Mouse (Mus musculus) lung, postnatal 36 days (tissue): ENCODE measurements around the gene Psmb10.
A peak's percentile ranks its signal among the peaks of the same experiment; 100 is the strongest.
"Not testable (repeated sequence)": the region's sequence is repeated elsewhere in the genome, so short reads cannot be mapped to it uniquely, and the experiment has no call there.

Experiments used
- DNase-seq: peaks from one replicate; pipeline ENCODE4 v3.0.0; 2022; ENCODE audit warnings: mixed read lengths

Psmb10 gene

GRCm38 (mm10) chr8:105938306-105938669 is at the start of gene Psmb10:
Gene Psmb10, minus strand, starts transcription at chr8:105938444.
- DNase-seq: peak; percentile 63

GRCm38 (mm10) chr8:105983406-105983805 is 45.2 kb upstream of the Psmb10 start:
- DNase-seq: not testable (repeated sequence)

- DNase-seq: no peak
These were observed 42.9 kb upstream of the Psmb10 start for GRCm38 (mm10) chr8:105981146-105981545.

- no peak for DNase-seq
These were observed 41.1 kb upstream of the Psmb10 start, which contains the start of gene Dpep3 for GRCm38 (mm10) chr8:105979325-105979724. Gene Dpep3, minus strand, starts transcription at chr8:105979429.

GRCm38 (mm10) chr8:105975363-105975762 is 37.1 kb upstream of the Psmb10 start:
- DNase-seq: no peak

- DNase-seq: no peak
These were observed 32.9 kb upstream of the Psmb10 start for GRCm38 (mm10) chr8:105971019-105971720.

GRCm38 (mm10) chr8:105969367-105969766 is 31.1 kb upstream of the Psmb10 start:
- DNase-seq: no peak

- peak; percentile 27 for DNase-seq
These were observed 28.6 kb upstream of the Psmb10 start for GRCm38 (mm10) chr8:105966692-105967311.

- peak; percentile 84 for DNase-seq
These were observed 27.7 kb upstream of the Psmb10 start, which contains the start of gene Slc12a4 for GRCm38 (mm10) chr8:105965905-105966341. Gene Slc12a4, minus strand, starts transcription at chr8:105966097.

- peak; percentile 56 for DNase-seq
These were observed 27.1 kb upstream of the Psmb10 start for GRCm38 (mm10) chr8:105965266-105965904.

GRCm38 (mm10) chr8:105964506-105965265 is 26.4 kb upstream of the Psmb10 start:
- no peak for DNase-seq

GRCm38 (mm10) chr8:105961536-105961935 is 23.3 kb upstream of the Psmb10 start:
- no peak for DNase-seq

- DNase-seq: no peak
These were observed 22.9 kb upstream of the Psmb10 start for GRCm38 (mm10) chr8:105961101-105961500.

GRCm38 (mm10) chr8:105959350-105959749 is 21.1 kb upstream of the Psmb10 start:
- peak; percentile 61 for DNase-seq

- DNase-seq: peak; percentile 70
These were observed 19.6 kb upstream of the Psmb10 start for GRCm38 (mm10) chr8:105957813-105958212.

GRCm38 (mm10) chr8:105956556-105956955 is 18.3 kb upstream of the Psmb10 start:
- DNase-seq: peak; percentile 30

- DNase-seq: no peak
These were observed 12.9 kb upstream of the Psmb10 start for GRCm38 (mm10) chr8:105951057-105951659.

- peak; percentile 27 for DNase-seq
These were observed 11.1 kb upstream of the Psmb10 start for GRCm38 (mm10) chr8:105949350-105949749.

- DNase-seq: no peak
These were observed 5.1 kb upstream of the Psmb10 start, which contains the start of gene Lcat for GRCm38 (mm10) chr8:105943321-105943739. Gene Lcat, minus strand, starts transcription at chr8:105943382.

GRCm38 (mm10) chr8:105942542-105942941 is 4.3 kb upstream of the Psmb10 start:
- no peak for DNase-seq

GRCm38 (mm10) chr8:105942026-105942425 is 3.8 kb upstream of the Psmb10 start:
- DNase-seq: no peak
